ENCODE assay signal across 1 mouse cellular context in genomic region chr4:47055170-47055569, GRCm38 (mm10). TPM values are rescaled to one million over a fixed set of nuclear protein-coding genes. Genes with fewer than 3 reads are reported as not detected.
"Had no signal": no experiment of that assay in that cellular context is flagged by ENCODE, and none has a peak within 500 bp of the region (broad histone marks: within the 10 kb centered on the region; RNA-seq: fewer than 3 reads in every experiment).

No protein-coding gene starts in this region.

RNA-seq across cellular contexts. Expression of gene Anks6, which starts 2.1 kb away (rescaled TPM):
- polyA plus RNA-seq: inflammation-experienced regulatory T-cells, adult 6 months had no signal
